Mouse (Mus musculus) hematopoietic stem cell, adult 5-6 weeks (primary cell): Measurements from ENCODE around the gene N4bp1. TPM values are rescaled to one million over a fixed set of nuclear protein-coding genes. Genes with fewer than 3 reads are reported as not detected.

Experiments used
- ATAC-seq, 2 experiments: fragments of 125-278 bp in 1 of 2; replicated peaks in 1 of 2; 2 replicates each; pipeline ENCODE4 v1.8.0; 2016 to 2017; ENCODE audit warnings: inconsistent platforms in 2 of 2, mild to moderate bottlenecking in 2 of 2, moderate number of reproducible peaks in 2 of 2, low read depth in 1 of 2, moderate TSS enrichment in 1 of 2; ENCODE audit not compliant: low FRiP score in 2 of 2, poor library complexity in 2 of 2, severe bottlenecking in 2 of 2, insufficient read depth in 1 of 2, low TSS enrichment in 1 of 2
- total RNA-seq: library from RNA; stranded (forward); fragments of 172-1452, 232-1000 nt; gene quantifications from 2 replicates; pipeline ENCODE4 v1.2.3, GENCODE M21; 2017

N4bp1 gene
- total RNA-seq, 1 experiment from 2014 or later = 19.5 TPM

- no peak for ATAC-seq
Observed at GRCm38 (mm10) chr8:86904911-86905310, 19.9 kb upstream of the N4bp1 start.

GRCm38 (mm10) chr8:86903104-86903503 is 18.0 kb upstream of the N4bp1 start:
- peak; percentile 73 to 84; a peak in 3 of 4 replicates for ATAC-seq

GRCm38 (mm10) chr8:86902656-86903055 is 17.6 kb upstream of the N4bp1 start:
- ATAC-seq = peak in 1 of 2 experiments; percentile 26; a peak in 1 of 4 replicates

DNA sequence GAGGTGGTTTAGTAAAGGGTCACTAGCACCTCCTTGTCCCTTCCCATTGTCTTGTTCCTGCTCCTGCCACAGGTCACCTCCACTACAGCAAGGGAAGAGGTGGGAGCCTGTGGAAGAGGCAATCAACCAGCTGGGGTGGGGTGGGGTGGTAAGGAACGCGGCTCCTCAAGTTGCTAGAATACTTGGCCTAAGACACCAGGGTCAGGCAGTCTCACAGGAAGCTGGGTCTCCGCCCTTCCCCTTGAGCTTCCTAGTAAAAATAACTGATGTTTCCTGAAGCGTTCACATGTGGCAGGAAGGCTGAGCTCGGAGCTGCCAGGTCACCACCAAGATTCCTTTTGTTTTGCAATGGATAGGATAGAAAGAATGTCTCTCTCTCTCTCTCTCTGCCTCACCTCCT is 16.9 kb upstream of the N4bp1 start:
- ATAC-seq = peak; percentile 40 to 62; a peak in 1 of 4 replicates

GRCm38 (mm10) chr8:86897726-86898419 is 12.8 kb upstream of the N4bp1 start:
- no peak for ATAC-seq

GRCm38 (mm10) chr8:86895390-86895789 is 10.3 kb upstream of the N4bp1 start:
- ATAC-seq = no peak

DNA sequence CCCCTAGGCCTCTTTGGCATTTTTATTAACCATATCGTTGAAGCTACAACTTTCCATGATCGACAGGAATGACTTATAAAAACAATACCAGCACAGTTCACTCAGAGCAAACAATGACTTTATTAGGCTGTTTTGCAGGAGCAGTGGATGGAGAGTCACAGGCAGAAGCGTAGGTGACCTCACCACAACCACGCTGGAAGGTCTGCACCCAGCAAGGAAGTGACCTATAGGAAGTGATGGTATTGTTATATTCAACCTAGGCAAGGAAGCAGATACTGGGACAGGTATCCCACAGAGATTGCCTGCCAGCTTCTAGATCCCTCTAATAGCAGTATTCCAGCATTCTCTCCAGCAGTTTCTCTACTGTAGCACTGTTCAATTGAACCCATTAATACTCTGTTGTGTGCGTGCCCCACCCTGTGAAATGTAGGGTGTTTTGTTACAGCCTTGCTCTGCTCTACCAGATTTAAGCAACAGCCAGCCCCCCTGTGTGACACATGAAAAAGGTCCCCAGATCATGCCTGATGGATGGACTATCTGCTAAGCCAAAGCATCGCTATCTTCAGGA is 9.2 kb upstream of the N4bp1 start:
- ATAC-seq = no peak

DNA sequence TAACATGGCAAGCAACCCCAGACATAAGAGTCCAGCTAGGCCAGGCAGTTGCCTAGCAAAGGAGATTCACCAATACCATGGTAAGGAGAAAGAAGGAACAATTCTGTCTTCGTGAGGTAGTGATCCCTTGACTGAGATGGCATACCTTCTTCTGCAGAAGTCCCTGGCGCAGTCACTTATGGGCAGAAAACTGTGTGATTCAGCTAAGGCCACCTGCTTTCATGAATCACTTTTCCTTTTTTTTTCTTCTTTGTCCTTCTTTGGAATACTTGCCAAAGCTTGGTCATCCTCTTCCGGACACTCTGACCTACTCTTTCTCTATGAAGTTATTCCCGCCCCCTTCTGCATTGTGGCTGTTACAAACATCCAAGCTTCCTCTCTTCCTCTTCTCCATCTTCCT is 8.5 kb upstream of the N4bp1 start:
- no peak for ATAC-seq

DNA sequence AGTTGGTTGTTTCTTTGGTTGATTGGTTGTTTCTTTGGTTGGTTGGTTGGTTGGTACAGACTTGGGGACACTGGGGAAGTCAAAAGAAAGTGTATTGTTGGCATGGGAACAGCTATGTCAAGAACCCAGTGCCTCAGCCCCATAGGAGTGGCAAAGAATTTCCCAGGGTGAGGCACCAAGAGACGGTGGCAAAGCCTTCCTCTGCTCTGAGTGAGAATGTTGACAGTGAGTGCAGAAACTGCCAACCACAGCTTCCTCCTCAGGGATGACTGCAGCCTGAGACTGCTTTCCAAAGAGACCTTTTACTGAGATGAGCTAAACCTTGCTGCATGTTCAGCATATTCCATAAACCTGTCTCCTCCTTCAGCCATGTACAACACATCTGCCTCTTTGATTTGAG is 6.5 kb upstream of the N4bp1 start:
- no peak for ATAC-seq

- ATAC-seq = peak; percentile 68 to 76
Observed at GRCm38 (mm10) chr8:86888058-86888939, 3.2 kb upstream of the N4bp1 start.

GRCm38 (mm10) chr8:86884067-86884466 is 991 bp downstream of the N4bp1 start:
- no peak; a peak in 1 of 4 replicates for ATAC-seq

DNA sequence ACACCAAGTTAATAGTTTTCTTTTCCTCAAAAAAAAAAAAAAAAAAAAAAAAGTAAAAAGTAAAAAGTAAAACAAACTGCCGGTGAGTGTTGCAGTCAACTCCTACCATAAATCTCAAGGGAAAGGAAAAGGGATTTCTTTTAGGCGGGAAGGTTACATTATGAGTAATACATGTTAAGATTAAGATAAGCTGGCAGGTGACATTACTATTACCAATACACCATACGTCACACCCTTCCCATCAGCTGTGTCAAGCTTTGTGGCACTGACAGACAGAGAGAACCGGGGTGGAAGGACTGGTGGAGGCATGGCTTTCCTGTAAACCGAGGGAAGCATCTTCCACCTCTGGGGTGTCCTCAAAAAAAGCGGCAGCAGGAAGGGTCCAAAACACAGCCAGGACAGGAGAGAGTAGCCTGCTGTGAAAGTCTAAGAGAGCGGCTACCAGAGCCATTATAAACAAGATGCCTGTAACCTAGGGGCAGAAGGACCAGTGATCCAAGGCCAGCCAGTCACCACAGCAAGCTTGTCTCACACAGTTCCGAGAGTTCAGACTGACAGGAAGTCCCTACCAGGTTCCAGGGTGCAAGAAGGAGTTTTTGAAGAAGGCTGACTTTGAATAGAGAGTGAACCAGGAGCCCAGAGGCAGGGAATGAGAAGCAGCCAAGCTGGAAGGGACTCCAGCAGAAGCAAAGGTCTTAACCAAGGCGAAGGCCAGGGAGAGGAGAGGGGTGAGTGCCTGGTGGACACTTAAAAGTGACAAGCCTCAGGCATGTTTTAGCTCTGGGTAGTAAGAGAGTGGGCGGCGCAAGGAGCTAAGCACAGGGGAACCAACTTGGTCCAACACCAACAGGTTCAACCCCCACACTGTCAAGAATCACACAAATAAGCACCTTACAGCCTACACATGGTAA is 2.2 kb downstream of the N4bp1 start:
- ATAC-seq = no peak

- ATAC-seq = no peak
Observed at GRCm38 (mm10) chr8:86881951-86882350, 3.1 kb downstream of the N4bp1 start.

- no peak for ATAC-seq
Observed at GRCm38 (mm10) chr8:86881068-86881609, 3.9 kb downstream of the N4bp1 start.

DNA sequence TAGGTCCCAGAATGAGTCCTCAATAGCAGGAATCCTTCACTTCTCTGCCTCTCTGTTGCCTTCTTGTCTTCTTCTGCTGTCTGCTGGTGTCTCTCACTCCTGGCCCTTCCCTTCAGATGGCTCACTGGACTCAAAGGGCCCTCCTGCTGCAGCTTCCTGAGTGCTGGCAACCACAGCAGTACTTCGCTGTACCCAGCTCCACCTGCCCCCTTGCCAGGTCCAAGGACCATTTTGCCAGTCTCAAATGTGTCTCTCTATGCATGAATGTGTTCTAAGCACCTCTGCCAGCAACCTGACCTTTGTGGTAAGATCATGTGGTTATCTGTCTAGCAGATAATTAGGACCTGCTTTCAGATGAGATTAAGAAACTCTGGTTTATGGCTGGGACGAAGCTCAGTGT is 8.2 kb downstream of the N4bp1 start:
- no peak for ATAC-seq

GRCm38 (mm10) chr8:86874055-86874454 is 11.0 kb downstream of the N4bp1 start:
- no peak for ATAC-seq

GRCm38 (mm10) chr8:86873151-86873550 is 11.9 kb downstream of the N4bp1 start:
- peak; percentile 33 to 36; a peak in 2 of 4 replicates for ATAC-seq
